Mouse (Mus musculus) MN1 (cell line): ENCODE data around the gene Gde1.
A peak's percentile ranks its signal among the peaks of the same experiment; 100 is the strongest.

Experiments used
- DNase-seq: peaks from one replicate; pipeline ENCODE4 v3.0.0-alpha.2; 2016; ENCODE audit warnings: low spot score

Gde1 gene

DNA sequence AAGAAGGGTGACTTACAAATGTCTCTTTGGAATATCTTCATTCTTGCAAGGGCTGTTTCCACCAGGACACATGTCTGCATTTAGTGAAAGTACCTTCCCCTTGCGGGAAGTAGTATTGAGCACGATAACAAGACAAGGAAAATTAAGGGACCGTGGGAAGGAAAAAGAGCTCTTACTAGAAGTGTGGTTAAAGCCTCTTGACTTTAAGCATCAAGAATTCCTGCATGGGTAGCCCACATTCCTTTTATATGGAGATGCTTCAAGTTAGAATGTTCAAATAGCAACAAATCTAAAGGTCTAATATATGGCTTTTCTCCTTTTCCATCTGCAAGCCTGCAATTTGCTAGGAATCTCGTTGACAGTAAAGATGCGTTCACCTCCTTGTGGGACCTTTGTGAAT is 910 bp upstream of the Gde1 start:
- DNase-seq, result no peak

- DNase-seq, result no peak
Measured at GRCm38 (mm10) chr7:118706051-118706450, 473 bp upstream of the Gde1 start.

- no peak for DNase-seq
Measured at GRCm38 (mm10) chr7:118704001-118704850, 1.4 kb downstream of the Gde1 start.

DNA sequence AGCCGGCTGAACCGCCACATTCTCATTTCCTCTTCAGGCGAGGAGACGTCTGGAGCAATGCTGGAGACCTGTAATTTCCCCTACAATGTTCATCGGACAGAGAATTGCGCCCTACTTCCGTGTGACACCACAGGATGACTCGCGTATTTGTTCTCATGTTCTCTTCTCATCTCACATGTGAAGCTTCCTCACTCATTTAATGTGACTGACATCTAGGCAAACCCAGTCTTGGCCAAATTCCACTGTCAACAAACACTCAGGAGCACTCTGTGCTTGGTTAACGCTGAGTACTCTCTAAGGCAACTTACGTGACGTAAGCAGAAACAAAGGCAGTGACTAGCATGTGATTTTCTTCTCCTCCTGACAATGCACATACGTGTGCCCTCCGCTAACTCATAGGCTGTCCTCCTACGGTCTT is 2.4 kb downstream of the Gde1 start:
- DNase-seq, result no peak

- DNase-seq, result no peak
Measured at GRCm38 (mm10) chr7:118698882-118699281, 6.7 kb downstream of the Gde1 start.

- no peak for DNase-seq
Measured at GRCm38 (mm10) chr7:118697168-118697567, 8.4 kb downstream of the Gde1 start.

- no peak for DNase-seq
Measured at GRCm38 (mm10) chr7:118696146-118696545, 9.4 kb downstream of the Gde1 start.

DNA sequence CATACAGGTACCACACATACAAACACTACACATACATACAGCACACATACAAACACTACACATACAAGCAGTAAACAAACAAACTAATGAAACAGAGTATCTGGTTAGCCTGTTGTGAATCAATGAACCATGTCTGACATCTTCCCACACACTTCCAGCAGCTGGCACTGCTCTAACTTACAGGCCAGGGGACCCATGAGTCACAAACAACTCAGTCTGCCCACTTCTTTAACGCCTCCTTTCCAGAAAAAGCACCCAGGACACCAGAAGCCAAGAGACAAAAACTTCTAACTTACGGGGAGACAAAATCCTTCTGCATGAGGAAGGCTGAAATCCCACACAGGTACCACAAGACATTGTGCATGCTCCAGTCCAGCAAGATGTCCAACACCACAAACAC is 14.3 kb downstream of the Gde1 start:
- no peak for DNase-seq

- DNase-seq, result peak; percentile 48
Measured at GRCm38 (mm10) chr7:118689088-118689487, 16.5 kb downstream of the Gde1 start.

DNA sequence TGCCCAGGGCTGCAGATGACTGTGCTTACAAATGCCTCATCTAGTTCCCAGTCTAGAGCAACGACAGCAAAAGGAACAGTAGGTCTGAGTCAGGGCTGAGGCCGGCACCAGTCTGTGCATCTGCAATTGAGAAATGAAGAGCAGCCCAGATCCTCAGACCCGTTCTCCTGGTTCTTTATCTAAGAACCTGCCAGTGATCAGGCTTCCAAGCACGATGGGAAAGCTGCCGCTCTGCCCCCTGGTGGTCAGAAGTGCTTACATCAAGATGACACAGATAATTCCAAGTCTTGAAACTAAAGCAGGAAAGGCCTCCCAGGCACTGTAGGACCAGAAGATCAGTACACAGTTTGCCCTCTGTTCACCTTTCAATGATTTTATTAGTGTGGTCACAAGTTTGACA is 17.4 kb downstream of the Gde1 start:
- DNase-seq, result peak; percentile 78

DNA sequence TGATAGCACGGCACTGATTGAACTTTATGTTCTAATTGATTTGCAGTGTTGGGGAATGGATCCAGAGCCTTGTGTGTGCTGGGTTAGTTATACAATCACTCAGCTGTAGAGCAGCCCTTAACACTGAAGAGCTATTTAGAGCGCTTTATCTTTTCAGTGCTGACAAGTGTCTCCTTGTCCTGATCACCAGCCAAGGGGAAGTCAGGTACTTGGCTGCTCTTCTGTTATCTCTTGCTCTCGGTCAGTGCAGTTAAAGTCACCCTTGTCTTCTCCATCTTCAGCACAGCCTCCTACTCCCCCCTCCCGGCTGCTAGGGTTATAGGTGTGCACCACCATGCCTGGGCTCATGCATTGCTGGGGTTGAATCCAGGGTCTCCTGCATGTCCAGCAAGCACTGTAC is 28.8 kb downstream of the Gde1 start:
- no peak for DNase-seq

DNA sequence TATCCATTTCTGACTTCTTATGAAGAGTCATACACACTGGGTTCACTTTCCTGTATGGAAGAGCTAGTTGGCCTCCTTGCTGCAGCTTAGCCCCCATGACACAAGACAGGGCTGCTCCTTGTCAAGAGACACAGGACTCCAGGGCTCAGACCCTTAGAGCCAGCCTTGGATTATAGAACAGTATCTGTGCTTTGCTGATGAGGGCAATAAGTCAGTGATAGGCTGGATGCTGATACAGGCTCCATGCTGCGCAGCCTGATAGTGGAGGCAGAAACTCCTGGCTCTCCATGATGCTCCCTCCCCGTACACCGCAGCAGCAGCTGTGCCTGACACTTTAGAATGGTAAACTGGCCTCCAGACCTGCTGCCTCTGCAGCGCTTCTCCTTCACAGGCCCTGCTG is 35.4 kb downstream of the Gde1 start:
- DNase-seq, result no peak

- DNase-seq, result no peak
Measured at GRCm38 (mm10) chr7:118667773-118668172, 37.8 kb downstream of the Gde1 start.

- DNase-seq, result no peak
Measured at GRCm38 (mm10) chr7:118656730-118657129, 48.8 kb downstream of the Gde1 start.

GRCm38 (mm10) chr7:118652572-118653295 is 52.8 kb downstream of the Gde1 start:
- no peak for DNase-seq

- no peak for DNase-seq
Measured at GRCm38 (mm10) chr7:118650891-118651290, 54.7 kb downstream of the Gde1 start.

DNA sequence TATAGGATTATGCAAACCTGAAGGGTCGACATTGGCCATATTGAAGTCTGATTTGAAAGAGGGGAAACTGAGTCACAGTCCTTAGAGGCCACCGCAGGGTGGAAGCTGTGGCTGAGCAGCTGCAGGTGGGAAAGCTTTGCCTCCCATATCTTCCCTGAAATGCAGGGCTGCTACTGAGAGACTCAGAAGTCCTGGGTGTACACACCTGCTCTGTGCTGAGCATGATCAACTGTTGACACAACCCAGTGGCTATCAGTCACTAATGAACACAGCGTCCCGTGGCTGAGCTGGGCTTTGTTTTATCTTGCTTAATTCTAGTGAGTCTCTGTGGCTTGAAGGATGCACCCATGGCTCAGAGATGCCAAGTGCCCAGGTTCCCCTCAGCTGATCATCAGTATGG is 55.5 kb downstream of the Gde1 start:
- DNase-seq, result no peak

GRCm38 (mm10) chr7:118649328-118649727 is 56.2 kb downstream of the Gde1 start:
- DNase-seq, result no peak

DNA sequence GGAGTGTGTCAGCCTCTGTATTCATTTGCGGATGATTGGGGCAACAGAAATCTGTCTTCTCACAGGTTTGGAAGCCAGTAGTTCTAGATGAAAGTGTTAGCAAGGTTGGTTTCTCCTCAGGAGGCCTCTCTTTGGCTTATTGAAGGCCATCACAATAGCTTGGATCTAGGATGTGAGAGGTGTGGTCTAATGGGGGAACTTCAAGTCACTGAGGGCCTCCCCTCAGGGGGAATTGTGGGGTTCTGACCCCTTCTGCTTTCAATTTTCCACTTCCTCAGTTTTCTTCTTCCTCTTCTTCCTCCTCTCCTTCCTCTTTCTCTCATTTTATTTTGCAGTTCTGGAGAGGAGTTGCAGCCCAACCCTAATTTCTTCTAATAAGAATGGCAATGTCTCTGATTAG is 59.3 kb downstream of the Gde1 start:
- no peak for DNase-seq
